Mouse (Mus musculus): ENCODE results near the gene Abca4.

DNA sequence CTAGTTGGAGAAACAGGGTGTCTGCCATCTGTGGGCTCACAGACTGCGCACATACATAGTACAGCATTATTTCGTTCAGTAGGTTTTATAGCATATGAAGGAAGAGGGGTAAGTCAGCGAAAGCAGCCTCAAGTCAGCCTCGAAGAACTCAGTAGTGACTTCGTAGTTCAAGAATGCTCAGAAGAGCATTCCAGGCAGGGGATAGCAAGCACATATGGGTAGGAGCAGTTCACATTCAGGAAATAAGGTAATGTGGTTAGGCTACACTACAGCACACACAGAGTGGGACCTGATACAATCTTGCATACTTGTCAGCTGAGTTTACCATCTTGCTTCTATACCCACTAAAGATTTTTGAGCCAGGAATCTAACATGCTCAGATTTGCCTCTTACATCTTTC is 34.0 kb upstream of the Abca4 start:
- TF ChIP-seq POLR2A (IDR thresholded peaks at IDR 0.05; ENCODE audit: low read depth, low read length) (no peak), CTCF (IDR thresholded peaks at IDR 0.05; ENCODE audit: extremely low read depth, insufficient read depth, insufficient read length, insufficient replicate concordance) (no peak)

Measured in spleen, adult 2 months (tissue).